Mouse (Mus musculus): ENCODE results near the gene Hdac10.

GRCm38 (mm10) chr15:89126622-89127021 is 1.9 kb downstream of the Hdac10 start:
- TF ChIP-seq POLR2A (IDR thresholded peaks at IDR 0.05; ENCODE audit: low read depth, low read length) (no peak), ZKSCAN1 (IDR thresholded peaks at IDR 0.05; ENCODE audit: borderline replicate concordance, low read depth, low read length) (no peak), USF2 (conservative IDR thresholded peaks at IDR 0.05; ENCODE audit: low read depth, low read length) (no peak), CTCF (conservative IDR thresholded peaks at IDR 0.05 in 1 of 2, IDR thresholded peaks at IDR 0.05 in 1 of 2; ENCODE audit: low read depth in 2 of 2, low read length in 2 of 2) (no peak), RAD21 (IDR thresholded peaks at IDR 0.05; ENCODE audit: low read depth, low read length) (no peak), ZNF384 (IDR thresholded peaks at IDR 0.05; ENCODE audit: low read depth, low read length) (no peak), MAFK (IDR thresholded peaks at IDR 0.05; ENCODE audit: insufficient replicate concordance, low read length) (no peak), ZC3H11A (IDR thresholded peaks at IDR 0.05; ENCODE audit: low read depth, low read length) (no peak), MAX (IDR thresholded peaks at IDR 0.05; ENCODE audit: low read length) (no peak), GABPA (IDR thresholded peaks at IDR 0.05; ENCODE audit: insufficient replicate concordance, low read depth, low read length) (no peak), IRF4 (IDR thresholded peaks at IDR 0.05; ENCODE audit: low read depth, low read length) (no peak)
